Mouse (Mus musculus) limb, embryonic 13.5 days (tissue): ENCODE data around the gene Polr3gl. TPM values are rescaled to one million over a fixed set of nuclear protein-coding genes. Genes with fewer than 3 reads are reported as not detected.

Experiments
- ATAC-seq: fragments of 200-750 bp; cut with Nextera tagmentation; 2 replicates; pipeline ENCODE4 v1.8.0; 2017; ENCODE audit warnings: low read depth, moderate number of reproducible peaks, moderate TSS enrichment; ENCODE audit not compliant: low FRiP score
- H3K27ac ChIP-seq: fragments of 300-500 bp; sonication (generic); 2 replicates; pipeline ENCODE4 v1.5.1; 2015; ENCODE audit warnings: inconsistent platforms, mild to moderate bottlenecking, moderate library complexity
- H3K27me3 ChIP-seq: fragments of 300-500 bp; sonication (generic); 2 replicates; pipeline ENCODE4 v1.6.1; 2015; ENCODE audit warnings: mild to moderate bottlenecking, inconsistent platforms
- H3K36me3 ChIP-seq: fragments of 300-500 bp; sonication (generic); 2 replicates; pipeline ENCODE4 v1.6.1; 2015; ENCODE audit warnings: inconsistent platforms, mild to moderate bottlenecking, moderate library complexity
- H3K4me1 ChIP-seq: fragments of 300-500 bp; sonication (generic); 2 replicates; pipeline ENCODE4 v1.6.1; 2015; ENCODE audit warnings: inconsistent platforms
- H3K4me2 ChIP-seq: fragments of 300-500 bp; sonication (generic); replicated peaks from 2 replicates; pipeline ENCODE4 v1.6.1; 2015; ENCODE audit warnings: inconsistent platforms, mild to moderate bottlenecking, moderate library complexity
- H3K4me3 ChIP-seq: fragments of 300-500 bp; sonication (generic); 2 replicates; pipeline ENCODE4 v1.5.1; 2015; ENCODE audit warnings: moderate library complexity, mild to moderate bottlenecking, inconsistent platforms
- H3K9ac ChIP-seq: fragments of 300-500 bp; sonication (generic); 2 replicates; pipeline ENCODE4 v1.6.1; 2015; ENCODE audit warnings: mild to moderate bottlenecking, inconsistent platforms
- H3K9me3 ChIP-seq: fragments of 300-500 bp; sonication (generic); 2 replicates; pipeline ENCODE4 v1.6.1; 2016; ENCODE audit warnings: inconsistent platforms
- WGBS: fragments of 180-500 bp; shearing (Covaris S2); methylation state at CpG from one replicate; pipeline ENCODE4 v1.1.7; 2015; 5-methylcytosine and 5-hydroxymethylcytosine counted together
- polyA plus RNA-seq: library from polyadenylated mRNA; unstranded; fragments of >200 nt; fragmentation: Nextera tagmentation; extraction: Ambion mirVana; gene quantifications from 2 replicates; pipeline ENCODE4 v1.2.1, GENCODE M21; 2015

The Polr3gl gene
- polyA plus RNA-seq, 1 experiment from 2014 or later = 48.8 TPM

DNA sequence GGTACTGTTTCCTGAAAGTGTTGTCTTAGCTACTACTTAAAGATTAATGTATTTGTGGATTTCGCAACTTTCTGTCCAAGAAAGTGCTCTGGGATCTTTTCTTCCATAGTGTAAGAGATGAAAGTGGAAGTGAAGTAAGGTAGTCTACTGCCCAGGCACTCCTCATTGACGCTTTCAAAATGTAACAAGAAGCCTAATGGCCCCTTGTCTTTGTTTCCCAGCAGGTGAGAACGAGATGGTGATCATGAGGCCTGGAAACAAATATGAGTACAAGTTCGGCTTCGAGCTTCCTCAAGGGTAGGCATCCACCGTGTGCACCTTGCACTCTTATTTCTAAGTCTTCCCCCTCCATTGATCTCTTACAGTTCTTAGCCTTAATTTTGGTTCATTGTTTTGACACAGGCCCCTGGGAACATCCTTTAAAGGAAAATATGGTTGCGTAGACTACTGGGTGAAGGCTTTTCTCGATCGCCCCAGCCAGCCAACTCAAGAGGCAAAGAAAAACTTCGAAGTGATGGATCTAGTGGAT lies 35.2 kb downstream of the Polr3gl start:
- Histone ChIP-seq H3K27me3 (no peaks in the 10 kb centered on the region), H3K9ac (peak overlapping the region; percentile 91), H3K4me1 (peaks cover 51% of the 10 kb centered on the region), H3K4me3 (peak overlapping the region; percentile 62), H3K4me2 (peak overlapping the region; percentile 86), H3K36me3 (peaks cover 26% of the 10 kb centered on the region), H3K9me3 (no peaks in the 10 kb centered on the region), H3K27ac (peak overlapping the region; percentile 84; the same call in 1 of the 2 replicates)
- ATAC-seq = no peak
- 42% methylated on average over 10 of the region's 10 CpGs for WGBS

DNA sequence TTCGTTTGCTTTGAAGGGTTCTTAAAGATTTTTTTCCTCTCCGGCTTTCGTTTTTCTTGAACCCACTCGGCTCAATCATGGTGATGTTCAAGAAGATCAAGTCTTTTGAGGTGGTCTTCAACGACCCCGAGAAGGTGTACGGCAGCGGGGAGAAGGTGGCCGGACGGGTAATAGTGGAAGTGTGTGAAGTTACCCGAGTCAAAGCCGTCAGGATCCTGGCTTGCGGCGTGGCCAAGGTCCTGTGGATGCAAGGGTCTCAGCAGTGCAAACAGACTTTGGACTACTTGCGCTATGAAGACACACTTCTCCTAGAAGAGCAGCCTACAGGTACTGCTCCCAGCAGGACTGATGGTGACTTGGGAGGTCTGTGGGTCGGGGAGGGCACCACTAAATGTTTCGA lies 35.8 kb downstream of the Polr3gl start:
- no peak for ATAC-seq
- WGBS = under 1% methylated on average over 17 of the region's 17 CpGs

DNA sequence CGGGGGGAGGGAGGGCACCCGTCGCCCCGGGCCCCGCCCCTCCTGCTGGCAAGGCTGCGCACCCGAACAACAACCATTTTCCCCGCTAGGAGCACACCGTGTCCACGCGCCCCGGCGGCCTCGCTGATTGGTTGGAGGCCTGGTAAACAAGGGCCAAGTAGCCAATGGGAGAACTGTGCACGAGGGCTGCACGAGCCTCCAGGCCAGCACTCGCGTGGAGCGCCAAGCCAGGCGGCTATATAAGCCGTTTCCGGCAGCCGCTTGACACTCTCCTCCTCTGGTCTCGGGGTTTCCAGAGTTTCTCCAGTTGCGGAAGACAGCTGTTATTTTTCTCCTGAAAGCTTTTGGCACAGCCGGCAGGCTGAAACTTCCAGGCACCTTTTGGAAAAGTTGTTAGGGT lies 36.3 kb downstream of the Polr3gl start, which contains the start of gene Txnip:
Txnip (plus strand) TSS at position 264 of the 400 bp plus-strand sequence.
- 0% methylated on average over 26 of the region's 26 CpGs for WGBS
- H3K36me3 ChIP-seq = peaks cover 26% of the 10 kb centered on the region
- peak within 1 kb of the TSS; percentile 91 for H3K9ac ChIP-seq
- peak within 1 kb of the TSS; percentile 62 for H3K4me3 ChIP-seq
- peaks cover 50% of the 10 kb centered on the region for H3K4me1 ChIP-seq
- H3K4me2 ChIP-seq = peak within 1 kb of the TSS; percentile 86
- ATAC-seq = peak; percentile 99
- H3K9me3 ChIP-seq = no peaks in the 10 kb centered on the region
- no peaks in the 10 kb centered on the region for H3K27me3 ChIP-seq
- peak within 1 kb of the TSS; percentile 91 for H3K27ac ChIP-seq

More for the DNA sequence above, 35.8 kb downstream of the Polr3gl start:
- Histone ChIP-seq H3K9me3 (no peaks in the 10 kb centered on the region), H3K4me2 (peak overlapping the region; percentile 86), H3K4me1 (peaks cover 50% of the 10 kb centered on the region), H3K4me3 (peak overlapping the region; percentile 62), H3K9ac (peak overlapping the region; percentile 91), H3K36me3 (peaks cover 26% of the 10 kb centered on the region), H3K27me3 (no peaks in the 10 kb centered on the region), H3K27ac (peak overlapping the region; percentile 84)

GRCm38 (mm10) chr3:96556651-96557635 lies 37.0 kb downstream of the Polr3gl start:
- peak overlapping the region; percentile 71 for H3K9ac ChIP-seq
- WGBS = 10% methylated on average over 22 of the region's 22 CpGs
- no peaks in the 10 kb centered on the region for H3K9me3 ChIP-seq
- peaks cover 50% of the 10 kb centered on the region for H3K4me1 ChIP-seq
- H3K27ac ChIP-seq = peak overlapping the region; percentile 91
- H3K27me3 ChIP-seq = no peaks in the 10 kb centered on the region
- ATAC-seq = no peak
- H3K36me3 ChIP-seq = peaks cover 25% of the 10 kb centered on the region
- H3K4me2 ChIP-seq = peak overlapping the region; percentile 86
- peak overlapping the region; percentile 62 for H3K4me3 ChIP-seq

DNA sequence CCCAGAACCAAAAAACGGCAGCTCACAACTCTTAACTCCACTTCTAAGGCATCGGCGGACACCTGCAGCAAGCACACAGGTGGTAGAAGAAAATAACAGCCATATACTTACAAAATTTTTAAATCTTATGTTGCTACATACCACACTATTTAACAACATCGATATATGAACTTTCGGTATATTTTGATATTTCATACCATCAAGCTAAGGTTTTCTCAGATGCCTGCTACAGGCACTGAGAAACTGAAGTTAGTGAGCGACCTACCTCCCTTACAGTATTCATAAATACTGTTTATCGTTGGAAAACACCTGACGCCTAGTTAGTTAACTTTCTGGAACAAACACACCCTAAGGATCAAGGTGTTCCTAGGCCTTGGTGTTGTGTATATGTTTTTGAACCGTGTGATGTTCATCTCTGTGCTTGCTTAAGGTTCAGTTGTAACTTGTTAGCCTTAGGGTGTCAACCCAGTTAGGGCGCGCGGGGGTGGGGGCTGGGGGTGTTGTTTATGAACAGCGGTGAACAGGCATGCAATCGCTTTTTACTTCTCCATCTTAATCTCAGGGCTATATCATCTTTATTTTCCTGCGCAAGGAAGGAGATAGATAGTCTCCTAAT lies 37.9 kb downstream of the Polr3gl start:
- H3K27me3 ChIP-seq = no peaks in the 10 kb centered on the region
- no peak for ATAC-seq
- peak overlapping the region; percentile 62; the same call in 1 of the 2 replicates for H3K4me3 ChIP-seq
- peak overlapping the region; percentile 86 for H3K4me2 ChIP-seq
- peaks cover 51% of the 10 kb centered on the region for H3K4me1 ChIP-seq
- 82% methylated on average over 15 of the region's 15 CpGs for WGBS
- peak overlapping the region; percentile 75; the same call in 1 of the 2 replicates for H3K27ac ChIP-seq
- H3K9me3 ChIP-seq = no peaks in the 10 kb centered on the region
- no peak overlapping the region for H3K9ac ChIP-seq
- H3K36me3 ChIP-seq = peaks cover 19% of the 10 kb centered on the region

- H3K9ac ChIP-seq = peak overlapping the region; percentile 45; the same call in 1 of the 2 replicates
- no peaks in the 10 kb centered on the region for H3K9me3 ChIP-seq
- no peaks in the 10 kb centered on the region for H3K27me3 ChIP-seq
- 0 out of 2 replicates have a peak overlapping the region, but pooled peaks have one; percentile 9 for H3K4me2 ChIP-seq
- ATAC-seq = no peak
- H3K4me1 ChIP-seq = peaks cover 41% of the 10 kb centered on the region
- peak overlapping the region; percentile 75 for H3K27ac ChIP-seq
- 39% methylated on average over 12 of the region's 12 CpGs for WGBS
- H3K4me3 ChIP-seq = no peak overlapping the region
- peaks cover 9% of the 10 kb centered on the region for H3K36me3 ChIP-seq
Measured at GRCm38 (mm10) chr3:96555041-96555596, 38.9 kb downstream of the Polr3gl start.

- peaks cover under 1% of the 10 kb centered on the region; the same call in 1 of the 2 replicates for H3K36me3 ChIP-seq
- no peaks in the 10 kb centered on the region for H3K9me3 ChIP-seq
- H3K4me1 ChIP-seq = peaks cover 33% of the 10 kb centered on the region
- no peak overlapping the region for H3K27ac ChIP-seq
- no peak overlapping the region for H3K4me3 ChIP-seq
- 79% methylated on average over 6 of the region's 6 CpGs for WGBS
- H3K4me2 ChIP-seq = no peak overlapping the region
- no peak overlapping the region for H3K9ac ChIP-seq
- ATAC-seq = no peak
- no peaks in the 10 kb centered on the region for H3K27me3 ChIP-seq
Measured at GRCm38 (mm10) chr3:96554251-96554650, 39.7 kb downstream of the Polr3gl start.

- H3K27ac ChIP-seq = no peak overlapping the region
- no peak for ATAC-seq
Measured at GRCm38 (mm10) chr3:96553601-96554000, 40.4 kb downstream of the Polr3gl start.

DNA sequence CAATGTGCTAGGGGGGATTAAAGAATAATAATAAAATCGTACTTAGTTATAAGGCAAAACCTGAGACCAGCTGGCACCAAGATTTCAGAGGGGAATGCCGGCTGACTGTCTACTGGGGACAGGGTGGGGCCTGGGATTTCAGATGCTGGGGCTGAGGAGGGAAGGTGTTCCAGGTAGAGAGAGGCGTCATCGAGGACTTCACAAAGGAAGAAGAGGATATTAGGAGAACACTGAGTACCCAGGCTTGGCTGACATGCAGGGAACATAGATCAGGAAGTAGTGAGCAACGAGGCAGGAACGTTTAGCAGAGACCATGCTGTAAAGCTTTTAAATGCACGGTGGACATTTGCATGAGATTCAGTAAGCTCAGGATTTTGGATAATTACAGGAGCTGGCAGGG lies 42.1 kb downstream of the Polr3gl start:
- Histone ChIP-seq H3K27ac (no peak overlapping the region), H3K27me3 (no peaks in the 10 kb centered on the region), H3K4me1 (peaks cover 26% of the 10 kb centered on the region), H3K9ac (no peak overlapping the region), H3K4me2 (no peak overlapping the region), H3K4me3 (no peak overlapping the region), H3K9me3 (no peaks in the 10 kb centered on the region), H3K36me3 (no peaks in the 10 kb centered on the region)
- WGBS = 69% methylated on average over 7 of the region's 7 CpGs
- no peak for ATAC-seq

More at GRCm38 (mm10) chr3:96553601-96554000, 40.4 kb downstream of the Polr3gl start:
- 73% methylated on average over 6 of the region's 6 CpGs for WGBS
- H3K27me3 ChIP-seq = no peaks in the 10 kb centered on the region
- no peak overlapping the region for H3K4me3 ChIP-seq
- H3K9me3 ChIP-seq = no peaks in the 10 kb centered on the region
- H3K36me3 ChIP-seq = no peaks in the 10 kb centered on the region
- no peak overlapping the region for H3K9ac ChIP-seq
- H3K4me2 ChIP-seq = no peak overlapping the region
- peaks cover 29% of the 10 kb centered on the region for H3K4me1 ChIP-seq

DNA sequence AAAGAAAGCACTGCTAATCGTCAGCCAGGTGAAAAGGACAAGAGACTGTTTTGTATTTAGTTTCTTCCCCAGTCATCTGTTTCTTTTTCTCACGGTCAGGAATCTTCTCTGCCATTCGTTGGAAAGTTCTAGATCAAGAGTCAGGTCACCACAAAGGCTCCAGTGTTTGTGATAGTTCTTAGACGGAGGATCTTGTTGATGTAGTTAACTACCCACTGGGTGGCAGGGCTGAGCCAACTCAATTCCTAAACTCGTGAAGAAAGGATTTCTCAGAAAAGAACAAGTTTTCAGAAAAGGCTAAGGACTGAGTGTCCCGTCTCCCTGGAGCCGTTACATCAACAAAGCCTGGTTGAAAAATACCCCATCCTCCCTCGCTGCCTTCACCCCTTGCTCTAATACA lies 42.8 kb downstream of the Polr3gl start:
- no peaks in the 10 kb centered on the region for H3K9me3 ChIP-seq
- no peak overlapping the region for H3K27ac ChIP-seq
- H3K4me1 ChIP-seq = peaks cover 20% of the 10 kb centered on the region
- 16% methylated on average over 8 of the region's 8 CpGs for WGBS
- H3K4me3 ChIP-seq = no peak overlapping the region
- H3K36me3 ChIP-seq = no peaks in the 10 kb centered on the region
- H3K9ac ChIP-seq = no peak overlapping the region
- no peak overlapping the region for H3K4me2 ChIP-seq
- no peaks in the 10 kb centered on the region for H3K27me3 ChIP-seq
- no peak; the same call in 1 of the 2 replicates for ATAC-seq

DNA sequence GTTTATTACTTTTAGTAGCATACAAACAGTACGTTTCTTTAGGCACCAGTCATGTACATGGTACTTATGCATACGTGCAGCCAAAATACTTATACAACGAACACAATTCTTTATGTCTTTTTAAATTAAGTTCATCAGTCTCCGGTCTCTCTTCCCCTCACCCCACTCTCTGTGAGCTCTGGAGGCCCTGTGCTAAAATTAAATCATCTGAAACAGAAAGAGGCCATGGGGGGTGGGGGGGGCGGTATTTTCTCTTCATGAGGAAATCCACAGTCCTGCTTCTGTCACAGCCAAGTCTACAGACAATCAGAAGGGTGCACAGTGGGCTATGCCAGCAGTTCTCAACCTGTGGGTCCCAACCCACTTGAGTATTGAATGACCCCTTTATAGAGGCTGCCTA lies 44.6 kb downstream of the Polr3gl start:
- no peak overlapping the region for H3K27ac ChIP-seq
- H3K9me3 ChIP-seq = no peaks in the 10 kb centered on the region
- peaks cover 6% of the 10 kb centered on the region for H3K4me1 ChIP-seq
- no peaks in the 10 kb centered on the region for H3K36me3 ChIP-seq
- no peak overlapping the region for H3K4me2 ChIP-seq
- no peak for ATAC-seq
- H3K9ac ChIP-seq = no peak overlapping the region
- no peak overlapping the region for H3K4me3 ChIP-seq
- WGBS = 81% methylated on average over 5 of the region's 5 CpGs
- no peaks in the 10 kb centered on the region for H3K27me3 ChIP-seq
